Mouse (Mus musculus) liver, embryonic 14.5 days (tissue): ENCODE results near the gene Acsbg1. TPM values are rescaled to one million over a fixed set of nuclear protein-coding genes. Genes with fewer than 3 reads are reported as not detected.

ENCODE experiments used
- ATAC-seq: fragments of 200-750 bp; cut with Nextera tagmentation; 2 replicates; pipeline ENCODE4 v1.8.0; 2017; ENCODE audit warnings: moderate number of reproducible peaks, mild to moderate bottlenecking, moderate library complexity; ENCODE audit not compliant: insufficient read depth
- DNase-seq, 3 experiments: peaks; one replicate each; pipeline ENCODE4 v3.0.0-alpha.2; 2012 to 2013; ENCODE audit warnings: low read depth in 3 of 3, low spot score in 3 of 3
- H3K27ac ChIP-seq: fragments of 300-500 bp; sonication (generic); 2 replicates; pipeline ENCODE4 v1.5.1; 2014; ENCODE audit warnings: moderate library complexity, mild to moderate bottlenecking, control low read depth, inconsistent platforms
- H3K27me3 ChIP-seq: fragments of 300-500 bp; sonication (generic); 2 replicates; pipeline ENCODE4 v1.6.1; 2014; ENCODE audit warnings: mild to moderate bottlenecking, low read length, moderate library complexity; ENCODE audit not compliant: control insufficient read depth, insufficient read depth
- H3K36me3 ChIP-seq: fragments of 300-500 bp; sonication (generic); replicated peaks from 2 replicates; pipeline ENCODE4 v1.6.1; 2014; ENCODE audit warnings: low read depth; ENCODE audit not compliant: control insufficient read depth, insufficient read depth
- H3K4me1 ChIP-seq, 2 experiments: fragments of 200-500 bp in 1 of 2; fragments of 300-500 bp in 1 of 2; sonication (generic) in 1 of 2; replicated peaks; 2 replicates each; pipeline ENCODE4 v1.6.1; 2012 to 2014; ENCODE audit warnings: antibody characterized with exemption in 1 of 2, inconsistent platforms in 1 of 2, low read length in 1 of 2; ENCODE audit not compliant: control insufficient read depth in 2 of 2, insufficient read depth in 2 of 2
- H3K4me2 ChIP-seq: fragments of 300-500 bp; sonication (generic); 2 replicates; pipeline ENCODE4 v1.6.1; 2014; ENCODE audit warnings: low read depth, mild to moderate bottlenecking, control low read depth, moderate library complexity
- H3K4me3 ChIP-seq, 2 experiments: fragments of 200-500 bp in 1 of 2; fragments of 300-500 bp in 1 of 2; sonication (generic) in 1 of 2; 2 replicates each; pipeline ENCODE4 v1.5.1; 2012 to 2014; ENCODE audit warnings: low read depth in 2 of 2, low read length in 2 of 2, mild to moderate bottlenecking in 2 of 2, control low read depth in 1 of 2, inconsistent platforms in 1 of 2, moderate library complexity in 1 of 2; ENCODE audit not compliant: insufficient read depth in 1 of 2
- H3K9ac ChIP-seq: fragments of 300-500 bp; sonication (generic); replicated peaks from 2 replicates; pipeline ENCODE4 v1.6.1; 2014; ENCODE audit warnings: mild to moderate bottlenecking, control low read depth, moderate library complexity
- H3K9me3 ChIP-seq: fragments of 300-500 bp; sonication (generic); 2 replicates; pipeline ENCODE4 v1.6.1; 2016; ENCODE audit warnings: low read length, mixed read lengths; ENCODE audit not compliant: control insufficient read depth
- CTCF ChIP-seq: IDR thresholded peaks from 2 replicates; pipeline ENCODE4 v1.5.1; 2016; ENCODE audit warnings: antibody characterized with exemption, low read depth, control low read depth
- EP300 ChIP-seq: IDR thresholded peaks from 2 replicates; pipeline ENCODE4 v1.6.1; 2016; ENCODE audit warnings: antibody characterized with exemption, low read depth
- WGBS: fragments of 180-500 bp; shearing (Covaris S2); extraction: QIAGEN DNeasy Blood & Tissue Kit; methylation state at CpG from one replicate; pipeline ENCODE4 v1.1.7; 2014; ENCODE audit not compliant: insufficient replicate concordance; 5-methylcytosine and 5-hydroxymethylcytosine counted together
- polyA plus RNA-seq, 2 experiments: library from polyadenylated mRNA; depleted of rRNA in 1 of 2; stranded (reverse) in 1 of 2; unstranded in 1 of 2; fragments of >200 nt; fragmentation: Nextera tagmentation in 1 of 2; extraction: Ambion mirVana in 1 of 2; gene quantifications; 2 replicates each; pipeline versions ENCODE4 v1.2.1 to v1.2.3; 2012 to 2014

Acsbg1 gene
- polyA plus RNA-seq, 2 experiments: 0.04 to 0.13 TPM

DNA sequence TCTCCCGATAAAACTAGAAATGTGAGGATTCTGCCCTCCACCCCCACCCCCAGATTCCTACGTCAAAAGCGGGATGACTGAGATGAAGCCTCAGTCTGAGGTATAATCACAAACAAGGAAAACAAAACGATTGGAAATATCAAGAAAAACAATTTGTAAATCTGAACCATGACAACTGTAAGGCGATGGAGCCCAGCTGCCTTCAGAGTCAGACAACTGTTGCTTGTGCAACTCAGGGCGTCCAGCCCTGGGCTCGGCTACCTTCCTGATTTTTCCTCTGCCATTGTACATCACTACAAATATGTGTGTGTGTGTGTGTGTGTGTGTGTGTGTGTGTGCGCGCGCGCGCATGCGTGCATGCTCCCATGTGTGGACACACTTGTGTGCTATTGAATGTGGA, 12.2 kb upstream of the Acsbg1 start:
- TF ChIP-seq CTCF (no peak), EP300 (no peak)
- 0 out of 4 replicates have a peak, but pooled peaks cover 0 to 4% of the 10 kb centered on the region in 2 experiments for H3K4me1 ChIP-seq
- WGBS: 77% methylated on average over 13 of the region's 13 CpGs
- no peaks in the 10 kb centered on the region for H3K9me3 ChIP-seq
- H3K9ac ChIP-seq: no peak overlapping the region
- H3K27ac ChIP-seq: no peak overlapping the region
- no peak for ATAC-seq
- H3K4me2 ChIP-seq: no peak overlapping the region
- no peaks in the 10 kb centered on the region for H3K27me3 ChIP-seq
- no peak for DNase-seq
- no peaks in the 10 kb centered on the region for H3K36me3 ChIP-seq
- no peak overlapping the region for H3K4me3 ChIP-seq

DNA sequence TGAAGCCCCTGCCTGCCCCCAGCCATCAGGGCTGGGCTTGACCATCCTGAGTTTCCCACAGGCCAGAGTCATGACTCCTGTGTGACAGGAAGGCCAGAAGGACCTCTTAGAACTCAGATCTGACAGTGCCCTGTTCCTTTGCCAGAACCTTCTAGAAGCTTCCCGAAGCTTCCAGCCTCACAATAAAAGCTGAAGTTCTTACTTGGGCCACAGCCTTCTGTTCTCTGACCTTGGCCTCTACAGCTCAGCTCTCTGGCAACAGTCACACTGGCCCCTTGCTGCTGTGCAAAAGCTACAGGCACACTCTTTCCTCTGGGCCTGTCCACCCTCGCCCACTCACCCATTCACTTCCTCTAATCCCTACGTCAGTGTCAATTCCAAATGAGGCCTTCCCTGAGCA, 10.3 kb upstream of the Acsbg1 start:
- WGBS: 62% methylated on average over 3 of the region's 3 CpGs
- no peak overlapping the region for H3K4me2 ChIP-seq
- no peak for DNase-seq
- no peaks in the 10 kb centered on the region for H3K36me3 ChIP-seq
- 0 out of 4 replicates have a peak, but pooled peaks cover 0 to 4% of the 10 kb centered on the region in 2 experiments for H3K4me1 ChIP-seq
- ATAC-seq: no peak
- H3K27me3 ChIP-seq: no peaks in the 10 kb centered on the region
- TF ChIP-seq EP300: no peak
- no peak for TF ChIP-seq CTCF
- no peak overlapping the region for H3K27ac ChIP-seq
- H3K9me3 ChIP-seq: no peaks in the 10 kb centered on the region
- H3K9ac ChIP-seq: no peak overlapping the region
- H3K4me3 ChIP-seq: no peak overlapping the region

DNA sequence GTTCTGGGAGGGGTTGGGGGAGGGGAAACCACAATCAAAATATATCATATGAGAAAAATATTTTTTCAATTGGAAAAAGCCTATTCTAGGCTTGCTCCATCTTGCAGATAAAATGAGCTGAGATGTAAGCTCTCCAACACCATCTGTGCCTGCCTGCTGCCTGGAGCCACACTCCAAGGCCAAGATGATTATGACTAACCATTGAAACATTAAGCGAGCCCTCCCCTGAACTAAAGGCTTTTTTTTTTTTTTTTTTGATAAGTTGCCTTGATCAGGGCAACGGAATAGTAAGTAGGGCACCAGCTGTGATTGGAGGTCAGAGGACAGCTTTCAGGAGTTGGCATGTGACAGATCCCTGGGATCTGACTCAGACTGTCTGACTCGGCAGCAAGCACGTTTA, 6.8 kb upstream of the Acsbg1 start:
- no peaks in the 10 kb centered on the region for H3K4me1 ChIP-seq
- H3K9ac ChIP-seq: no peak overlapping the region
- H3K27me3 ChIP-seq: no peaks in the 10 kb centered on the region
- 65% methylated on average over 4 of the region's 4 CpGs for WGBS
- H3K4me2 ChIP-seq: no peak overlapping the region
- H3K27ac ChIP-seq: no peak overlapping the region
- no peaks in the 10 kb centered on the region for H3K9me3 ChIP-seq
- no peaks in the 10 kb centered on the region for H3K36me3 ChIP-seq
- TF ChIP-seq CTCF (no peak), EP300 (no peak)
- ATAC-seq: no peak
- no peak overlapping the region for H3K4me3 ChIP-seq
- no peak for DNase-seq

DNA sequence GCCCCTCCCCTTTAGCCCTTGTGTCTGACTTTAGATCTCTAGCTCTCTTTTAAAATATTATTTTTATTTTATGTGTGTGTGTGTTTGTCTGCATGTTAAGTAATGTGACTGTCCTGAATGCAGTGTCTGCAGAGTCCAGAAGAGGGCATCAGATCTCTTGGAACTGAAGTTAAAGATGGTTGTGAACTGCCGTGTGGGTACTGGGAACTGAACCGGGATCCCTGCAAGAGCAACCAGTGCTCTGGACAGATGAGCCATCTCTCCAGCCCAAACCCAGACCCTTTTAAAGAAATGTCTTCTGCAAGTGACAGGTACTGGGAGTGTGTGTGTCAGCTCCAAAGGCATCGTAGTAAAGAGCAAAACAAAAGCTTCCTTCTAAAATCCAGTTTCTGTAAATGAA, 4.4 kb upstream of the Acsbg1 start:
- H3K4me1 ChIP-seq: no peaks in the 10 kb centered on the region
- no peak overlapping the region for H3K4me2 ChIP-seq
- no peaks in the 10 kb centered on the region for H3K27me3 ChIP-seq
- ATAC-seq: no peak
- 64% methylated on average over 3 of the region's 3 CpGs for WGBS
- H3K27ac ChIP-seq: no peak overlapping the region
- no peaks in the 10 kb centered on the region for H3K36me3 ChIP-seq
- no peaks in the 10 kb centered on the region for H3K9me3 ChIP-seq
- TF ChIP-seq EP300 (no peak), CTCF (no peak; the same call in 1 of the 2 replicates)
- no peak overlapping the region for H3K9ac ChIP-seq
- H3K4me3 ChIP-seq: no peak overlapping the region
- DNase-seq: no peak

DNA sequence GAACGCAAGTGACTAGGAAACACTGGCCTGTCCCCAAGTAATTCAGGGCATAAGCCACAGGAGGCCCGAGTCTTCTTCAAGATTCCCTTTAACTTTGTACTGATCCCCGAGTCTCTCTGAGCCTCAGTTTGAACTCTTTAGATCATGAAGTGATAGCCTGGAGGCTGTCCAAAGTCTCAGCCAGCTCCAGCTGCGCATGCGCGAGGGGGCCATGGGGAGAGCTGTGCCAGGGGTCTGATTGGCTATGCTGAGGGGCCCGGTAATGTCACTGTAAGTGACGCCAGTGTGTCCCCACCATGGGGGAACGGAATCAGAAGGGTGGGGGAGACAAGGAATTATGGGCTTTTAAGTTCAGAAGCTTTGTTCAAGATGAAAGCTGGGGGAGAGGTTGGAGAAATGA, 2.7 kb upstream of the Acsbg1 start:
- 77% methylated on average over 9 of the region's 9 CpGs for WGBS
- Histone ChIP-seq H3K9ac (no peak overlapping the region), H3K4me1 (no peaks in the 10 kb centered on the region), H3K4me3 (no peak overlapping the region), H3K27ac (no peak overlapping the region), H3K36me3 (no peaks in the 10 kb centered on the region), H3K4me2 (no peak overlapping the region), H3K27me3 (no peaks in the 10 kb centered on the region), H3K9me3 (no peaks in the 10 kb centered on the region)
- no peak for ATAC-seq
- no peak for TF ChIP-seq EP300
- TF ChIP-seq CTCF: no peak
- no peak for DNase-seq
